Comparison of ENCODE assay signal across 8 mouse cellular contexts in genomic region chr4:108165152-108165895, GRCm38 (mm10). TPM values are rescaled to one million over a fixed set of nuclear protein-coding genes. Genes with fewer than 3 reads are reported as not detected.
DNase-seq lines count a peak whose midpoint lies in the region; ATAC-seq and TF ChIP-seq lines count a peak whose summit lies in the region.

Echdc2 (plus strand) TSS chr4:108165437.

- peaks cover 6% of the 10 kb centered on the region; the same call in 1 of the 2 replicates for H3K36me3 ChIP-seq in ES-E14 (ENCODE audit: control insufficient read depth, insufficient read depth, low read length, poor library complexity, severe bottlenecking)
- H3K36me3 ChIP-seq in forebrain, embryonic 11.5 days (ENCODE audit: control insufficient read depth, insufficient read depth, low read length), result no peaks in the 10 kb centered on the region
- no peaks in the 10 kb centered on the region for H3K36me3 ChIP-seq in heart, embryonic 16.5 days (ENCODE audit: control insufficient read depth, insufficient read depth)
- no peaks in the 10 kb centered on the region for H3K36me3 ChIP-seq in lung, postnatal 0 days (ENCODE audit: insufficient read depth, low read length)

- peak within 1 kb of the TSS; percentile 77 to 82 for H3K4me3 ChIP-seq in ES-E14 (ENCODE audit: insufficient read depth in 1 of 2, low read depth in 1 of 2, low read length in 2 of 2, poor library complexity in 1 of 2, severe bottlenecking in 1 of 2)
- H3K4me3 ChIP-seq in forebrain, embryonic 11.5 days (ENCODE audit: low read depth, low read length), result peak within 1 kb of the TSS; percentile 53
- peak within 1 kb of the TSS; percentile 85 for H3K4me3 ChIP-seq in heart, embryonic 16.5 days (ENCODE audit: low read length)
- peak within 1 kb of the TSS; percentile 56 for H3K4me3 ChIP-seq in lung, postnatal 0 days (ENCODE audit: low read depth, low read length)

- peaks cover 0 to 7% of the 10 kb centered on the region in 2 experiments; a peak in 1 of 4 replicates for H3K4me1 ChIP-seq in ES-E14 (ENCODE audit: control insufficient read depth in 2 of 2, insufficient read depth in 2 of 2, low read length in 2 of 2, poor library complexity in 1 of 2)
- no peaks in the 10 kb centered on the region for H3K4me1 ChIP-seq in forebrain, embryonic 11.5 days (replicated peaks; ENCODE audit: control insufficient read depth, insufficient read depth, low read length)
- peaks cover 3% of the 10 kb centered on the region; the same call in 1 of the 2 replicates for H3K4me1 ChIP-seq in heart, embryonic 16.5 days (ENCODE audit: control insufficient read depth, insufficient read depth, low read length)
- 0 out of 2 replicates have a peak, but pooled peaks cover 2% of the 10 kb centered on the region for H3K4me1 ChIP-seq in lung, postnatal 0 days (ENCODE audit: insufficient read depth, low read depth, low read length)

- no peak within 1 kb of the TSS for H3K27ac ChIP-seq in ES-E14 (ENCODE audit: insufficient read depth, low read depth, low read length, poor library complexity, severe bottlenecking)
- H3K27ac ChIP-seq in forebrain, embryonic 11.5 days (ENCODE audit: low read depth, low read length), result no peak within 1 kb of the TSS
- no peak within 1 kb of the TSS for H3K27ac ChIP-seq in heart, embryonic 16.5 days (ENCODE audit: low read length)
- peak within 1 kb of the TSS; percentile 54 for H3K27ac ChIP-seq in lung, postnatal 0 days (ENCODE audit: low read length)

- no peaks in the 10 kb centered on the region for H3K27me3 ChIP-seq in forebrain, embryonic 11.5 days (ENCODE audit: control insufficient read depth, insufficient read depth, low read length)
- no peaks in the 10 kb centered on the region for H3K27me3 ChIP-seq in heart, embryonic 16.5 days (ENCODE audit: control insufficient read depth, insufficient read depth, low read length)
- no peaks in the 10 kb centered on the region for H3K27me3 ChIP-seq in lung, postnatal 0 days (replicated peaks; ENCODE audit: insufficient read depth, low read length)

- ATAC-seq in forebrain, embryonic 11.5 days (replicated peaks; ENCODE audit: low FRiP score), result 0 out of 2 replicates have a peak, but pooled peaks have one; percentile 46
- peak; percentile 63 for ATAC-seq in heart, embryonic 16.5 days (replicated peaks; ENCODE audit: extremely low read depth, insufficient read depth, low FRiP score)
- peak; percentile 62 for ATAC-seq in lung, postnatal 0 days

- H3K9me3 ChIP-seq in ES-E14 (ENCODE audit: control insufficient read depth, insufficient read depth, low read depth, low read length), result no peaks in the 10 kb centered on the region
- H3K9me3 ChIP-seq in forebrain, embryonic 11.5 days (ENCODE audit: control insufficient read depth, low read length), result no peaks in the 10 kb centered on the region
- no peaks in the 10 kb centered on the region for H3K9me3 ChIP-seq in heart, embryonic 16.5 days (replicated peaks; ENCODE audit: control insufficient read depth, low read length)
- H3K9me3 ChIP-seq in lung, postnatal 0 days (ENCODE audit: low read length), result no peaks in the 10 kb centered on the region

- 1% methylated on average over 43 of the region's 43 CpGs for WGBS in forebrain, embryonic 11.5 days
- WGBS in heart, embryonic 16.5 days, result 1% methylated on average over 42 of the region's 43 CpGs
- 1% methylated on average over 41 of the region's 43 CpGs for WGBS in lung, postnatal 0 days

- H3K4me2 ChIP-seq in forebrain, embryonic 11.5 days (ENCODE audit: low read depth, low read length, severe bottlenecking), result peak within 1 kb of the TSS; percentile 83
- peak within 1 kb of the TSS; percentile 97 for H3K4me2 ChIP-seq in heart, embryonic 16.5 days (ENCODE audit: low read depth, low read length)
- peak within 1 kb of the TSS; percentile 86 for H3K4me2 ChIP-seq in lung, postnatal 0 days (replicated peaks; ENCODE audit: low read depth, low read length)

- no peak for DNase-seq in ES-E14 (ENCODE audit: low read depth, low spot score)
- DNase-seq in brain, adult 2 months (ENCODE audit: low read depth, low spot score), result peak; percentile 54
- peak; percentile 85 for DNase-seq in forebrain, embryonic 11.5 days (ENCODE audit: low spot score)
- peak; percentile 63 to 82 for DNase-seq in kidney, postnatal 25 days
- DNase-seq in lung, postnatal 0 days (ENCODE audit: low spot score), result peak; percentile 61
- DNase-seq in right cerebral cortex, postnatal 10 days (ENCODE audit: low spot score in 2 of 2), result peak; percentile 32 to 41
- no peak for DNase-seq in natural killer cell, adult 2 months (ENCODE audit: low spot score in 2 of 2)

- peak; percentile 49 for TF ChIP-seq CTCF in lung, postnatal 0 days (IDR thresholded peaks at IDR 0.05)

- peak within 1 kb of the TSS; percentile 80 for H3K9ac ChIP-seq in ES-E14 (ENCODE audit: insufficient read depth, low read depth, low read length, poor library complexity, severe bottlenecking)
- peak within 1 kb of the TSS; percentile 73 for H3K9ac ChIP-seq in forebrain, embryonic 11.5 days (ENCODE audit: low read length)
- peak within 1 kb of the TSS; percentile 89 for H3K9ac ChIP-seq in heart, embryonic 16.5 days (ENCODE audit: low read length)
- H3K9ac ChIP-seq in lung, postnatal 0 days (replicated peaks; ENCODE audit: low read depth), result peak within 1 kb of the TSS; percentile 54

- TF ChIP-seq EP300 in lung, postnatal 0 days (IDR thresholded peaks at IDR 0.05), result no peak

- in situ Hi-C loops in ES-E14 (cut with MboI; ENCODE audit: low sequenced_read_pairs in 2 of 2, unreplicated experiment in 2 of 2), result no loop called here

TF ChIP-seq in ES-E14, 5 proteins besides CTCF, POLR2A, EP300 and RAD21:
- TF ChIP-seq HCFC1 (IDR thresholded peaks at IDR 0.05; ENCODE audit: borderline replicate concordance, insufficient read depth, low read length), result 0 out of 2 replicates have a peak, but pooled peaks have one; percentile 11
- TF ChIP-seq ZC3H11A (IDR thresholded peaks at IDR 0.05; ENCODE audit: borderline replicate concordance, low read depth, low read length), result no peak

RNA-seq across cellular contexts. Expression of gene Echdc2, which starts in this region (rescaled TPM):
- 37.9 and 50.8 TPM in 2 replicates for total RNA-seq in ES-E14 (2012; rRNA removed)
- polyA plus RNA-seq in forebrain, embryonic 11.5 days (2014; fragmentation: Nextera tagmentation; extraction: Ambion mirVana), result 17.2 and 17.9 TPM in 2 replicates
- polyA plus RNA-seq in heart, embryonic 16.5 days (2015; fragmentation: Nextera tagmentation; extraction: Ambion mirVana), result 22.8 and 27.9 TPM in 2 replicates
- polyA plus RNA-seq in lung, postnatal 0 days (2015; fragmentation: Nextera tagmentation; extraction: Ambion mirVana), result 43.4 and 52.8 TPM in 2 replicates

Comparison
In these comparisons a context has a peak if more than half of its experiments do, and no peak if none do; other contexts are left out.
1. DNase-seq: peak in brain, adult 2 months (single experiment), forebrain, embryonic 11.5 days (single experiment), kidney, postnatal 25 days (2 of 2), lung, postnatal 0 days (single experiment) and right cerebral cortex, postnatal 10 days (2 of 2); none in ES-E14 (single experiment) and natural killer cell, adult 2 months (0 of 2).
2. Peak in every context shown above with its lines, with median percentiles within 50 percentile points of each other: H3K4me3 ChIP-seq, H3K9ac ChIP-seq, ATAC-seq and H3K4me2 ChIP-seq.